Mouse (Mus musculus): ENCODE measurements at regions not wholly inside any gene's neighbourhood (a gene's known extent, or its start where the extent isn't known, plus 50 kb on each side); places are given as distances from the start of the nearest gene placed in this dataset.

GRCm38 (mm10) chr14:15672292-15672691 lies 233.5 kb upstream of the Lrrc3b start:
- Histone ChIP-seq H3K4me3 (ENCODE audit: low read depth, low read length) (no peak overlapping the region), H3K27me3 (ENCODE audit: control insufficient read depth, insufficient read depth, low read length, poor library complexity, severe bottlenecking) (no peaks in the 10 kb centered on the region), H3K36me3 (ENCODE audit: control insufficient read depth, insufficient read depth, low read length, poor library complexity, severe bottlenecking) (no peaks in the 10 kb centered on the region), H3K9ac (ENCODE audit: low read depth, poor library complexity, severe bottlenecking) (no peak overlapping the region), H3K9me3 (replicated peaks; ENCODE audit: control insufficient read depth, insufficient read depth, low read length, poor library complexity, severe bottlenecking) (no peaks in the 10 kb centered on the region), H3K4me1 (ENCODE audit: control insufficient read depth, insufficient read depth, low read length) (no peaks in the 10 kb centered on the region), H3K27ac (ENCODE audit: insufficient read depth, low read length) (no peak overlapping the region)
- TF ChIP-seq EP300 (IDR thresholded peaks at IDR 0.05; ENCODE audit: insufficient read depth, low read depth, low read length) (no peak), POLR2A (IDR thresholded peaks at IDR 0.05; ENCODE audit: insufficient read depth, low read length) (no peak), CTCF (IDR thresholded peaks at IDR 0.05; ENCODE audit: low read depth, low read length) (no peak)

GRCm38 (mm10) chr14:15677218-15677617 lies 238.4 kb upstream of the Lrrc3b start:
- Histone ChIP-seq H3K9me3 (replicated peaks; ENCODE audit: control insufficient read depth, insufficient read depth, low read length, poor library complexity, severe bottlenecking) (no peaks in the 10 kb centered on the region), H3K9ac (ENCODE audit: low read depth, poor library complexity, severe bottlenecking) (no peak overlapping the region), H3K36me3 (ENCODE audit: control insufficient read depth, insufficient read depth, low read length, poor library complexity, severe bottlenecking) (no peaks in the 10 kb centered on the region), H3K4me3 (ENCODE audit: low read depth, low read length) (no peak overlapping the region), H3K4me1 (ENCODE audit: control insufficient read depth, insufficient read depth, low read length) (no peaks in the 10 kb centered on the region), H3K27me3 (ENCODE audit: control insufficient read depth, insufficient read depth, low read length, poor library complexity, severe bottlenecking) (no peaks in the 10 kb centered on the region), H3K27ac (ENCODE audit: insufficient read depth, low read length) (no peak overlapping the region)
- TF ChIP-seq EP300 (IDR thresholded peaks at IDR 0.05; ENCODE audit: insufficient read depth, low read depth, low read length): no peak
- TF ChIP-seq CTCF (IDR thresholded peaks at IDR 0.05; ENCODE audit: low read depth, low read length): no peak
- TF ChIP-seq POLR2A (IDR thresholded peaks at IDR 0.05; ENCODE audit: insufficient read depth, low read length): no peak

- Histone ChIP-seq H3K4me1 (ENCODE audit: control insufficient read depth, insufficient read depth, low read length) (no peaks in the 10 kb centered on the region), H3K9me3 (replicated peaks; ENCODE audit: control insufficient read depth, insufficient read depth, low read length, poor library complexity, severe bottlenecking) (no peaks in the 10 kb centered on the region), H3K9ac (ENCODE audit: low read depth, poor library complexity, severe bottlenecking) (no peak overlapping the region), H3K27ac (ENCODE audit: insufficient read depth, low read length) (no peak overlapping the region), H3K36me3 (ENCODE audit: control insufficient read depth, insufficient read depth, low read length, poor library complexity, severe bottlenecking) (no peaks in the 10 kb centered on the region), H3K4me3 (ENCODE audit: low read depth, low read length) (no peak overlapping the region), H3K27me3 (ENCODE audit: control insufficient read depth, insufficient read depth, low read length, poor library complexity, severe bottlenecking) (no peaks in the 10 kb centered on the region)
- TF ChIP-seq CTCF (IDR thresholded peaks at IDR 0.05; ENCODE audit: low read depth, low read length) (no peak), EP300 (IDR thresholded peaks at IDR 0.05; ENCODE audit: insufficient read depth, low read depth, low read length) (no peak), POLR2A (IDR thresholded peaks at IDR 0.05; ENCODE audit: insufficient read depth, low read length) (no peak)
Measured at GRCm38 (mm10) chr14:15679456-15679855, 240.7 kb upstream of the Lrrc3b start.

- TF ChIP-seq CTCF (IDR thresholded peaks at IDR 0.05; ENCODE audit: low read depth, low read length) (no peak), EP300 (IDR thresholded peaks at IDR 0.05; ENCODE audit: insufficient read depth, low read depth, low read length) (no peak), POLR2A (IDR thresholded peaks at IDR 0.05; ENCODE audit: insufficient read depth, low read length) (no peak)
- Histone ChIP-seq H3K4me1 (ENCODE audit: control insufficient read depth, insufficient read depth, low read length) (no peaks in the 10 kb centered on the region), H3K27ac (ENCODE audit: insufficient read depth, low read length) (no peak overlapping the region), H3K9ac (ENCODE audit: low read depth, poor library complexity, severe bottlenecking) (no peak overlapping the region), H3K27me3 (ENCODE audit: control insufficient read depth, insufficient read depth, low read length, poor library complexity, severe bottlenecking) (no peaks in the 10 kb centered on the region), H3K9me3 (replicated peaks; ENCODE audit: control insufficient read depth, insufficient read depth, low read length, poor library complexity, severe bottlenecking) (no peaks in the 10 kb centered on the region), H3K36me3 (ENCODE audit: control insufficient read depth, insufficient read depth, low read length, poor library complexity, severe bottlenecking) (no peaks in the 10 kb centered on the region), H3K4me3 (ENCODE audit: low read depth, low read length) (no peak overlapping the region)
Measured at GRCm38 (mm10) chr14:15698001-15698400, 259.2 kb upstream of the Lrrc3b start.

GRCm38 (mm10) chr14:15698607-15699006 lies 259.8 kb upstream of the Lrrc3b start:
- no peak overlapping the region for H3K9ac ChIP-seq (ENCODE audit: low read depth, poor library complexity, severe bottlenecking)
- H3K4me1 ChIP-seq (ENCODE audit: control insufficient read depth, insufficient read depth, low read length): no peaks in the 10 kb centered on the region
- H3K36me3 ChIP-seq (ENCODE audit: control insufficient read depth, insufficient read depth, low read length, poor library complexity, severe bottlenecking): no peaks in the 10 kb centered on the region
- no peak overlapping the region for H3K4me3 ChIP-seq (ENCODE audit: low read depth, low read length)
- no peak for TF ChIP-seq POLR2A (IDR thresholded peaks at IDR 0.05; ENCODE audit: insufficient read depth, low read length)
- TF ChIP-seq CTCF (IDR thresholded peaks at IDR 0.05; ENCODE audit: low read depth, low read length): no peak
- TF ChIP-seq EP300 (IDR thresholded peaks at IDR 0.05; ENCODE audit: insufficient read depth, low read depth, low read length): no peak
- no peak overlapping the region for H3K27ac ChIP-seq (ENCODE audit: insufficient read depth, low read length)
- H3K9me3 ChIP-seq (replicated peaks; ENCODE audit: control insufficient read depth, insufficient read depth, low read length, poor library complexity, severe bottlenecking): no peaks in the 10 kb centered on the region
- no peaks in the 10 kb centered on the region for H3K27me3 ChIP-seq (ENCODE audit: control insufficient read depth, insufficient read depth, low read length, poor library complexity, severe bottlenecking)

- H3K9me3 ChIP-seq (replicated peaks; ENCODE audit: control insufficient read depth, insufficient read depth, low read length, poor library complexity, severe bottlenecking): peaks cover 13% of the 10 kb centered on the region; the same call in 1 of the 2 replicates
- H3K4me3 ChIP-seq (ENCODE audit: low read depth, low read length): no peak overlapping the region
- no peaks in the 10 kb centered on the region for H3K4me1 ChIP-seq (ENCODE audit: control insufficient read depth, insufficient read depth, low read length)
- no peak overlapping the region for H3K9ac ChIP-seq (ENCODE audit: low read depth, poor library complexity, severe bottlenecking)
- no peaks in the 10 kb centered on the region for H3K36me3 ChIP-seq (ENCODE audit: control insufficient read depth, insufficient read depth, low read length, poor library complexity, severe bottlenecking)
- no peaks in the 10 kb centered on the region for H3K27me3 ChIP-seq (ENCODE audit: control insufficient read depth, insufficient read depth, low read length, poor library complexity, severe bottlenecking)
- TF ChIP-seq CTCF (IDR thresholded peaks at IDR 0.05; ENCODE audit: low read depth, low read length) (no peak), EP300 (IDR thresholded peaks at IDR 0.05; ENCODE audit: insufficient read depth, low read depth, low read length) (no peak), POLR2A (IDR thresholded peaks at IDR 0.05; ENCODE audit: insufficient read depth, low read length) (no peak)
- H3K27ac ChIP-seq (ENCODE audit: insufficient read depth, low read length): no peak overlapping the region
Measured at GRCm38 (mm10) chr14:15722135-15722534, 283.3 kb upstream of the Lrrc3b start.
